Mouse (Mus musculus) midbrain, embryonic 13.5 days (tissue): Measurements from ENCODE around the gene Dnajc2. TPM values are rescaled to one million over a fixed set of nuclear protein-coding genes. Genes with fewer than 3 reads are reported as not detected.
"Not testable (repeated sequence)": the region's sequence is repeated elsewhere in the genome, so short reads cannot be mapped to it uniquely, and the experiment has no call there.

ENCODE experiments used
- ATAC-seq: fragments of 200-750 bp; cut with Nextera tagmentation; 2 replicates; pipeline ENCODE4 v1.8.0; 2017; ENCODE audit warnings: mild to moderate bottlenecking, moderate TSS enrichment, moderate library complexity
- H3K27ac ChIP-seq: fragments of 300-500 bp; sonication (generic); 2 replicates; pipeline ENCODE4 v1.5.1; 2015; ENCODE audit warnings: inconsistent platforms, mild to moderate bottlenecking, moderate library complexity
- H3K27me3 ChIP-seq: fragments of 300-500 bp; sonication (generic); 2 replicates; pipeline ENCODE4 v1.6.1; 2015; ENCODE audit warnings: mild to moderate bottlenecking, inconsistent platforms
- H3K36me3 ChIP-seq: fragments of 300-500 bp; sonication (generic); 2 replicates; pipeline ENCODE4 v1.6.1; 2015; ENCODE audit warnings: mild to moderate bottlenecking, inconsistent platforms
- H3K4me1 ChIP-seq: fragments of 300-500 bp; sonication (generic); replicated peaks from 2 replicates; pipeline ENCODE4 v1.6.1; 2015; ENCODE audit warnings: inconsistent platforms
- H3K4me2 ChIP-seq: fragments of 300-500 bp; sonication (generic); replicated peaks from 2 replicates; pipeline ENCODE4 v1.6.1; 2015; ENCODE audit warnings: moderate library complexity, mild to moderate bottlenecking, inconsistent platforms
- H3K4me3 ChIP-seq: fragments of 300-500 bp; sonication (generic); replicated peaks from 2 replicates; pipeline ENCODE4 v1.5.1; 2015; ENCODE audit warnings: mild to moderate bottlenecking, inconsistent platforms
- H3K9ac ChIP-seq: fragments of 300-500 bp; sonication (generic); replicated peaks from 2 replicates; pipeline ENCODE4 v1.6.1; 2015; ENCODE audit warnings: mild to moderate bottlenecking, inconsistent platforms
- H3K9me3 ChIP-seq: fragments of 300-500 bp; sonication (generic); 2 replicates; pipeline ENCODE4 v1.6.1; 2016; ENCODE audit warnings: mild to moderate bottlenecking, inconsistent platforms
- WGBS: fragments of 180-500 bp; shearing (Covaris S2); methylation state at CpG from one replicate; pipeline ENCODE4 v1.1.7; 2015; 5-methylcytosine and 5-hydroxymethylcytosine counted together
- polyA plus RNA-seq: library from polyadenylated mRNA; unstranded; fragments of >200 nt; fragmentation: Nextera tagmentation; extraction: Ambion mirVana; gene quantifications from 2 replicates; pipeline ENCODE4 v1.2.1, GENCODE M21; 2015

Dnajc2 gene
- polyA plus RNA-seq, 1 experiment from 2014 or later = 81.1 TPM

- ATAC-seq = no peak
- Histone ChIP-seq H3K27ac (no peak overlapping the region), H3K27me3 (no peaks in the 10 kb centered on the region), H3K4me3 (no peak overlapping the region), H3K9ac (no peak overlapping the region), H3K4me1 (peaks cover 2% of the 10 kb centered on the region; the same call in 1 of the 2 replicates), H3K4me2 (no peak overlapping the region), H3K36me3 (no peaks in the 10 kb centered on the region), H3K9me3 (no peaks in the 10 kb centered on the region)
- 87% methylated on average over 5 of the region's 5 CpGs for WGBS
Observed at GRCm38 (mm10) chr5:21718546-21718945, 66.5 kb downstream of the Dnajc2 start.

- Histone ChIP-seq H3K27me3 (no peaks in the 10 kb centered on the region), H3K9me3 (no peaks in the 10 kb centered on the region), H3K27ac (no peak overlapping the region; the same call in 1 of the 2 replicates), H3K4me1 (no peaks in the 10 kb centered on the region), H3K4me2 (no peak overlapping the region), H3K9ac (no peak overlapping the region), H3K4me3 (no peak overlapping the region), H3K36me3 (no peaks in the 10 kb centered on the region)
- 80% methylated on average over 10 of the region's 10 CpGs for WGBS
- no peak for ATAC-seq
Observed at GRCm38 (mm10) chr5:21717165-21717715, 67.8 kb downstream of the Dnajc2 start.

GRCm38 (mm10) chr5:21714447-21714846 lies 70.6 kb downstream of the Dnajc2 start:
- no peak overlapping the region for H3K9ac ChIP-seq
- H3K9me3 ChIP-seq = no peaks in the 10 kb centered on the region
- no peaks in the 10 kb centered on the region for H3K27me3 ChIP-seq
- no peaks in the 10 kb centered on the region for H3K36me3 ChIP-seq
- no peak overlapping the region for H3K4me2 ChIP-seq
- no peaks in the 10 kb centered on the region for H3K4me1 ChIP-seq
- 93% methylated on average over 4 of the region's 4 CpGs for WGBS
- no peak overlapping the region for H3K4me3 ChIP-seq
- ATAC-seq = no peak
- no peak overlapping the region for H3K27ac ChIP-seq

GRCm38 (mm10) chr5:21712127-21712715 lies 72.8 kb downstream of the Dnajc2 start:
- WGBS = 76% methylated on average over 13 of the region's 13 CpGs
- no peaks in the 10 kb centered on the region for H3K9me3 ChIP-seq
- no peak overlapping the region for H3K4me3 ChIP-seq
- no peak overlapping the region for H3K4me2 ChIP-seq
- H3K27me3 ChIP-seq = no peaks in the 10 kb centered on the region
- H3K27ac ChIP-seq = no peak overlapping the region
- no peak for ATAC-seq
- H3K9ac ChIP-seq = no peak overlapping the region
- H3K36me3 ChIP-seq = no peaks in the 10 kb centered on the region
- H3K4me1 ChIP-seq = no peaks in the 10 kb centered on the region

GRCm38 (mm10) chr5:21708011-21708410 lies 77.0 kb downstream of the Dnajc2 start:
- H3K4me1 ChIP-seq, H3K27ac ChIP-seq, H3K27me3 ChIP-seq, H3K9me3 ChIP-seq, H3K36me3 ChIP-seq, H3K4me3 ChIP-seq, ATAC-seq, H3K9ac ChIP-seq, H3K4me2 ChIP-seq: not testable (repeated sequence)
- 89% methylated on average over 8 of the region's 8 CpGs for whole genome bisulfite sequencing

Other genes with a start within 250 kb of the Dnajc2 start
- 7.3 and 9.2 TPM in 2 replicates for gene Lrrc17, start 241.7 kb downstream of the Dnajc2 start, polyA plus RNA-seq
- gene Fbxl13, start 139.6 kb downstream of the Dnajc2 start, polyA plus RNA-seq = 0.30 and 0.50 TPM in 2 replicates
- 80.8 and 82.1 TPM in 2 replicates for gene Armc10, start 139.4 kb downstream of the Dnajc2 start, polyA plus RNA-seq
- 4.7 and 5.4 TPM in 2 replicates for gene Napepld, start 83.9 kb downstream of the Dnajc2 start, polyA plus RNA-seq
- gene Pmpcb, start 48.1 kb downstream of the Dnajc2 start, polyA plus RNA-seq = 91.4 and 94.5 TPM in 2 replicates
- 207 and 215 TPM in 2 replicates for gene Psmc2, start within 50 bp of the Dnajc2 start, polyA plus RNA-seq
- gene Slc26a5, start 80.4 kb upstream of the Dnajc2 start, polyA plus RNA-seq = 0.05 and 0.14 TPM in 2 replicates